Mouse (Mus musculus) kidney, postnatal 0 days (tissue): ENCODE data around the gene Adgrg5. TPM values are rescaled to one million over a fixed set of nuclear protein-coding genes. Genes with fewer than 3 reads are reported as not detected.

ENCODE experiments used
- ATAC-seq: fragments of 200-750 bp; cut with Nextera tagmentation; replicated peaks from 2 replicates; pipeline ENCODE4 v1.8.0; 2017; ENCODE audit warnings: low read depth, moderate number of reproducible peaks, moderate TSS enrichment, moderate library complexity; ENCODE audit not compliant: low FRiP score
- DNase-seq: peaks from one replicate; pipeline ENCODE4 v3.0.0-alpha.2; 2016; ENCODE audit warnings: low spot score
- H3K27ac ChIP-seq: fragments of 300-500 bp; sonication (generic); 2 replicates; pipeline ENCODE4 v1.5.1; 2014; ENCODE audit warnings: mild to moderate bottlenecking
- H3K27me3 ChIP-seq: fragments of 300-500 bp; sonication (generic); 2 replicates; pipeline ENCODE4 v1.6.1; 2014; ENCODE audit warnings: low read length, mixed read lengths; ENCODE audit not compliant: insufficient read depth
- H3K36me3 ChIP-seq: fragments of 300-500 bp; sonication (generic); 2 replicates; pipeline ENCODE4 v1.6.1; 2014; ENCODE audit warnings: low read length, mixed read lengths; ENCODE audit not compliant: insufficient read depth
- H3K4me1 ChIP-seq: fragments of 300-500 bp; sonication (generic); replicated peaks from 2 replicates; pipeline ENCODE4 v1.6.1; 2014; ENCODE audit warnings: antibody characterized with exemption, low read length, mixed read lengths; ENCODE audit not compliant: insufficient read depth
- H3K4me2 ChIP-seq: fragments of 300-500 bp; sonication (generic); 2 replicates; pipeline ENCODE4 v1.6.1; 2014; ENCODE audit warnings: mild to moderate bottlenecking, low read length, moderate library complexity, mixed read lengths
- H3K4me3 ChIP-seq: fragments of 300-500 bp; sonication (generic); replicated peaks from 2 replicates; pipeline ENCODE4 v1.5.1; 2014; ENCODE audit warnings: low read depth, low read length
- H3K9ac ChIP-seq: fragments of 300-500 bp; sonication (generic); 2 replicates; pipeline ENCODE4 v1.6.1; 2014; ENCODE audit warnings: low read depth, low read length
- H3K9me3 ChIP-seq: fragments of 300-500 bp; sonication (generic); replicated peaks from 2 replicates; pipeline ENCODE4 v1.6.1; 2016; ENCODE audit warnings: low read length, inconsistent platforms, mixed read lengths
- CTCF ChIP-seq: IDR thresholded peaks from 2 replicates; pipeline ENCODE4 v1.5.1; 2016; ENCODE audit warnings: antibody characterized with exemption, low read depth, mild to moderate bottlenecking, moderate library complexity
- WGBS: fragments of 180-500 bp; shearing (Covaris S2); extraction: QIAGEN DNeasy Blood & Tissue Kit; methylation state at CpG from one replicate; pipeline ENCODE4 v1.1.7; 2014; 5-methylcytosine and 5-hydroxymethylcytosine counted together
- polyA plus RNA-seq: library from polyadenylated mRNA; unstranded; fragments of >200 nt; fragmentation: Nextera tagmentation; extraction: Ambion mirVana; gene quantifications from 2 replicates; pipeline ENCODE4 v1.2.1, GENCODE M21; 2015

Gene Adgrg5
- polyA plus RNA-seq, 1 experiment from 2014 or later: not detected

GRCm38 (mm10) chr8:94922176-94922575, 1.3 kb upstream of the Adgrg5 start:
- no peak for DNase-seq
- Histone ChIP-seq H3K36me3 (no peaks in the 10 kb centered on the region), H3K27me3 (no peaks in the 10 kb centered on the region; the same call in 1 of the 2 replicates), H3K4me3 (no peak overlapping the region), H3K27ac (no peak overlapping the region), H3K4me2 (no peak overlapping the region), H3K9ac (no peak overlapping the region), H3K9me3 (no peaks in the 10 kb centered on the region), H3K4me1 (peaks cover 4% of the 10 kb centered on the region; the same call in 1 of the 2 replicates)
- WGBS: 57% methylated on average over 6 of the region's 6 CpGs
- no peak for ATAC-seq
- TF ChIP-seq CTCF: no peak

DNA sequence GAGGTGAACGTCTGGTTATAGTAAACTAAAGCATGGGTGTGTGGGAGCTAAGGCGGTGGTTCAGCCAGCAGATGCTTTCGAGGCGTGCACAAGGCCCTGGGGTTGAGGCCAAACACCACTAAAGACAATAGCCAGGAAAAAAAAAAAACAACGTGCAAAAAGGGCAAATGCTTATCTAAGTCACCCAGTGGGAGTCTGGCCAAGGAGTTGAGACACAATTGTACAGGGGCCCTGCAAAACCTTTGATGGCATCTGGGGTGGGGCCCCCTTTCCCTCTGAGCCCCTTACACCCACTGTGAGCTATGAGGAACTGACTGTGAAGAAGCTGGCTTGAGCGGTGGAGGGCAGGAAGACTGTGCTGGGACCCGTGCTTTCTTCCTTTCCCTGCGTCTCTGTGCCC, 892 bp upstream of the Adgrg5 start:
- no peak overlapping the region for H3K4me3 ChIP-seq
- no peaks in the 10 kb centered on the region; the same call in 1 of the 2 replicates for H3K27me3 ChIP-seq
- no peak overlapping the region for H3K9ac ChIP-seq
- no peak overlapping the region for H3K27ac ChIP-seq
- no peak overlapping the region for H3K4me2 ChIP-seq
- H3K4me1 ChIP-seq: peaks cover 4% of the 10 kb centered on the region; the same call in 1 of the 2 replicates
- 25% methylated on average over 8 of the region's 8 CpGs for WGBS
- no peaks in the 10 kb centered on the region for H3K9me3 ChIP-seq
- TF ChIP-seq CTCF: no peak
- H3K36me3 ChIP-seq: no peaks in the 10 kb centered on the region
- no peak for ATAC-seq
- no peak for DNase-seq

DNA sequence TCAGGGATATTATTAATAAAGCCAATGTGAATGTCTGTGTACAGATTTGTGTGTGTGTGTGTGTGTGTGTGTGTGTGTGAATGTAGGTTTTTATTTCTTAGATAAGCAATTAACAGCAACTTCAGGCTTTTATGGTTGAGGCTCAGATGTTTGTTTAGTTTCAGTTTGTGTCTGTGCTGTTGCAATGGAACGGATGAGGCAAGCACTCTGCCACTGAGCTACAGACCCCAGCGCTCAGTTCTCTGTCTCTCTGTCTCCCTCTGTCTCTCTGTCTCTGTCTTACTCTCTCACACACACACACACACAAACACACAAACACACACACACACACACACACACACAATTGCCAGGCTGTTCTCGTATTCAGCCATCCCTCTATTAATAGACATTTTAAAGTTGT, 4.7 kb downstream of the Adgrg5 start:
- Histone ChIP-seq H3K36me3 (no peaks in the 10 kb centered on the region), H3K27ac (no peak overlapping the region), H3K4me3 (no peak overlapping the region), H3K9ac (no peak overlapping the region), H3K9me3 (no peaks in the 10 kb centered on the region), H3K27me3 (no peaks in the 10 kb centered on the region), H3K4me1 (no peaks in the 10 kb centered on the region), H3K4me2 (no peak overlapping the region)
- ATAC-seq (no peak), DNase-seq (no peak)
- WGBS: 63% methylated on average over 3 of the region's 3 CpGs
- TF ChIP-seq CTCF: no peak

GRCm38 (mm10) chr8:94933918-94934317, 10.4 kb downstream of the Adgrg5 start:
- H3K4me1 ChIP-seq: no peaks in the 10 kb centered on the region
- H3K27me3 ChIP-seq: no peaks in the 10 kb centered on the region
- no peaks in the 10 kb centered on the region for H3K36me3 ChIP-seq
- 41% methylated on average over 5 of the region's 5 CpGs for WGBS
- H3K27ac ChIP-seq: no peak overlapping the region
- no peak overlapping the region for H3K4me3 ChIP-seq
- no peak overlapping the region for H3K4me2 ChIP-seq
- no peaks in the 10 kb centered on the region for H3K9me3 ChIP-seq
- no peak for TF ChIP-seq CTCF
- no peak for DNase-seq
- no peak overlapping the region for H3K9ac ChIP-seq
- no peak for ATAC-seq

DNA sequence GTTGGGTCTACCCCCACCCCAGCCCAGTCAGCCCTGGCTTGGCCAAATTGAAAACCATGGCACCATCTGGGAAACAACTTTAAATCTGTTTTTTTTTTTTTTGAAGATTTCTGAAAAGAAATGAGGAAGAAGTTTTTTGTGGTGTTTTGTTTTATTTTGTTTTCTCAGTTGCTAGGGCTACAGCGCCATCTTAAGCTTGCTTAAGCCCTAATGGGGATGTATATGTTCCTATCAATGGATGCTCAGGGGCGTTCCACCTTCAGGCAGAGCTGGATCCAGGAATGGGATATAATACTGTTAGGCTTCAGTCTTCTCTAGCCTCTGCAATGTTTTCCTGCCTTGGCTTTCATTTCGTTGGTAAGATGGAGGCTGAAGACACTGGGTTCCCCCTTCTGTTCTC, 11.7 kb downstream of the Adgrg5 start:
- Histone ChIP-seq H3K4me3 (no peak overlapping the region), H3K9me3 (no peaks in the 10 kb centered on the region), H3K27me3 (no peaks in the 10 kb centered on the region), H3K4me2 (no peak overlapping the region), H3K4me1 (no peaks in the 10 kb centered on the region), H3K27ac (no peak overlapping the region), H3K36me3 (no peaks in the 10 kb centered on the region), H3K9ac (no peak overlapping the region)
- no peak for TF ChIP-seq CTCF
- no peak for DNase-seq
- WGBS: 82% methylated on average over 3 of the region's 3 CpGs
- ATAC-seq: no peak

DNA sequence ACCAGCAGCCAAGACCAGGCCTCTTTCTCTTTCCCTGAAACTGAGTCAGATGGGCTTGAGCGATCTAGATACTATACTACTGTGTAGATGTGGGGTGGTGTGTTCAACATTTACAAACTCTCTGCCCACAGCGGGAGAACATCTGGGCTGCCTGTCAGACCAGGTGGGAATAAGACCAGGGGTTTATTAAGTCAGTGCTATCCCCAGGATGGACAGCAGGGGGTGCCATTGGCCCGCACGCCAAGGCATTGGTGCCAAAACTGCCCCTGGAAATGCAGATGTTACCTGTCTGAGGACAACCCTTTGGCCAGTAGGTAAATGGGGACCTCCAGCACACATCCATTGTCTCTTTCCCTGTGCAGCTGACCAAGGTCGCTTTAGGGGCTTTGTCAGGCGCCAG, 19.1 kb downstream of the Adgrg5 start:
- peak; percentile 58 for DNase-seq
- Histone ChIP-seq H3K4me3 (no peak overlapping the region), H3K9me3 (no peaks in the 10 kb centered on the region), H3K27me3 (no peaks in the 10 kb centered on the region), H3K4me2 (no peak overlapping the region), H3K9ac (no peak overlapping the region), H3K36me3 (no peaks in the 10 kb centered on the region), H3K27ac (no peak overlapping the region), H3K4me1 (no peaks in the 10 kb centered on the region)
- 13% methylated on average over 6 of the region's 6 CpGs for WGBS
- no peak for ATAC-seq
- TF ChIP-seq CTCF: peak; percentile 94

DNA sequence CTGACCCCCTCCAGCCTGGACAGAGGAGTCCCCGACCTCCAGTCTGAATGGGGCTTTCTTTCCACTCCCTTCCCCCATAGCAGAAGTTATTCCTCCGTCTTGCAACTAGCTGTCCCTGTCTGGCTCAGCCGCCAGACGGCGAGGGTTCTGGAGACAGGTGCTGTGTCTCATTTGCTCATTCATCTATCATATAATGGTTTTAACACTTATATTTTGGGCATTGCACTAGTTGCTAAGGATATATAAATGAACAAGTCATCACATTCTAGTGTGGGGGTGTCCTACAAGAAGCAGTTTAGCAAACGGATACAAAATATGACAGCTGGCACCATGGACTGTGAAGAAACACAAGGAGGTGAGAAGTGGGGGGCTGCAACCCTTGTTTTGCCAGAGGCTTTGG, 21.7 kb downstream of the Adgrg5 start:
- Histone ChIP-seq H3K27ac (no peak overlapping the region), H3K4me3 (no peak overlapping the region), H3K4me1 (no peaks in the 10 kb centered on the region), H3K27me3 (no peaks in the 10 kb centered on the region), H3K36me3 (no peaks in the 10 kb centered on the region), H3K4me2 (no peak overlapping the region), H3K9ac (no peak overlapping the region), H3K9me3 (no peaks in the 10 kb centered on the region)
- ATAC-seq (no peak), DNase-seq (no peak)
- WGBS: 64% methylated on average over 6 of the region's 6 CpGs
- no peak for TF ChIP-seq CTCF
